Comparison of ENCODE assay signal across 1 mouse cellular context in genomic region chr7:111069439-111070166, GRCm38 (mm10).
TF ChIP-seq lines count a peak whose summit lies in the region.

No protein-coding gene starts in this region.

TF ChIP-seq in MEL, 35 proteins besides CTCF, POLR2A, EP300 and RAD21 (continued from another document):
- no peak for TF ChIP-seq GATA1 (IDR thresholded peaks at IDR 0.05; ENCODE audit: low read depth, low read length)
- no peak for TF ChIP-seq HCFC1 (IDR thresholded peaks at IDR 0.05; ENCODE audit: low read depth, low read length)
- TF ChIP-seq RCOR1 (IDR thresholded peaks at IDR 0.05; ENCODE audit: low read depth, low read length): 0 out of 2 replicates have a peak, but pooled peaks have one; percentile 15
- no peak for TF ChIP-seq GABPA (IDR thresholded peaks at IDR 0.05; ENCODE audit: low read depth, low read length)
- no peak for TF ChIP-seq ETS1 (IDR thresholded peaks at IDR 0.05; ENCODE audit: low read depth, low read length)
- TF ChIP-seq POLR2AphosphoS2 (IDR thresholded peaks at IDR 0.05; ENCODE audit: low read length): peak; percentile 93
